Comparison of ENCODE assay signal across 9 mouse cellular contexts in the genomic region with DNA sequence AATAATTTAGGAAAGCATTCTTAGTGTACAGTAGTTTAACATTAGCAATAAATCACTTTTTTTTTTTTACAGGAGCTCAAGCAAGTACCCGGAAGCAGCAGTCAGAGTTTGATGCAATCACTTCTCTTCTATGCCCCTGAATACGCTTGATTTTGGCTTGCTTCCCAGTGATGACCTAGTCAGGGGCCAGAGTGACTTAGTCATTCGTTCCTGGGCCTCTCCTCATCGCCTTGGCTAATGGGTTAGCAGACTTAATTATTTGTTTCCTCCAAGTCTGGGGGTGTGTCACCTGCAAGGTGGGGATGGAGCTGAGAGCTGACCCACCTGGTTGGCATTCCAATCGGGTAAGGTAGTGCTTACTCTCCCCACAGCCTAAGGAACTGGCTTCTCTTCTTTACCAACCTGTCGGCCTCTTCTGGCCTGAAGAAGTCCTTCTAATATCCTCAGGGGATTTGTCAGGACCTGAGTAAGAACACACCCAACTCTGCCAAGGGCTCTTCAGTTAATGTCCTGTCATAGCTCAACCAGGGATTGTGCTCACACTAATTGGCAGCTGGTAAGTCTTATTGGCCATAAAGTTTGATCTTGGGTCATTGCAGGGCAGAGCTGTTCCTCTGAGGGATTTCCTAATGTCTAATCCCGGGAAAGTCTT. TPM values are rescaled to one million over a fixed set of nuclear protein-coding genes. Genes with fewer than 3 reads are reported as not detected.
DNase-seq lines count a peak whose midpoint lies in the region; ATAC-seq and TF ChIP-seq lines count a peak whose summit lies in the region.
"Had no signal": no experiment of that assay in that cellular context is flagged by ENCODE, and none has a peak within 500 bp of the region (broad histone marks: within the 10 kb centered on the region; RNA-seq: fewer than 3 reads in every experiment).

No protein-coding gene starts in this region.

- 57% methylated on average over 7 of the region's 7 CpGs for WGBS in hindbrain, postnatal 0 days
- 76% methylated on average over 7 of the region's 7 CpGs for WGBS in hindbrain, embryonic 10.5 days

- no peaks in the 10 kb centered on the region for H3K9me3 ChIP-seq in hindbrain, postnatal 0 days (ENCODE audit: low read length)
- no peaks in the 10 kb centered on the region for H3K9me3 ChIP-seq in hindbrain, embryonic 10.5 days
- H3K9me3 ChIP-seq: neural tube, embryonic 13.5 days had no signal

- no peaks in the 10 kb centered on the region for H3K4me1 ChIP-seq in hindbrain, postnatal 0 days (ENCODE audit: insufficient read depth, low read length)
- peaks cover 15% of the 10 kb centered on the region for H3K4me1 ChIP-seq in hindbrain, embryonic 10.5 days (replicated peaks)

- H3K9ac ChIP-seq in hindbrain, postnatal 0 days (replicated peaks; ENCODE audit: low read length), result no peak overlapping the region
- H3K9ac ChIP-seq: neural tube, embryonic 13.5 days had no signal

- no peak overlapping the region for H3K4me3 ChIP-seq in hindbrain, postnatal 0 days (ENCODE audit: low read length)
- H3K4me3 ChIP-seq in hindbrain, embryonic 10.5 days, result no peak overlapping the region
- H3K4me3 ChIP-seq: neural tube, embryonic 13.5 days had no signal

- no peak for TF ChIP-seq CTCF in hindbrain, postnatal 0 days (IDR thresholded peaks at IDR 0.05; ENCODE audit: low read depth)

- H3K4me2 ChIP-seq in hindbrain, postnatal 0 days (ENCODE audit: low read depth, low read length), result no peak overlapping the region
- H3K4me2 ChIP-seq: neural tube, embryonic 13.5 days had no signal

- no peaks in the 10 kb centered on the region for H3K36me3 ChIP-seq in hindbrain, postnatal 0 days (ENCODE audit: insufficient read depth, low read length)
- no peaks in the 10 kb centered on the region for H3K36me3 ChIP-seq in hindbrain, embryonic 10.5 days
- H3K36me3 ChIP-seq: neural tube, embryonic 13.5 days had no signal

- no peak for ATAC-seq in hindbrain, postnatal 0 days
- ATAC-seq in megakaryocyte progenitor cell, adult 5-6 weeks (replicated peaks; ENCODE audit: poor library complexity), result peak; percentile 58

- no peak overlapping the region for H3K27ac ChIP-seq in hindbrain, postnatal 0 days
- no peak overlapping the region for H3K27ac ChIP-seq in hindbrain, embryonic 10.5 days
- H3K27ac ChIP-seq: neural tube, embryonic 13.5 days had no signal

- peak; percentile 25 for DNase-seq in hindbrain, postnatal 0 days (ENCODE audit: low spot score)
- DNase-seq in hindbrain, embryonic 10.5 days (ENCODE audit: low spot score), result no peak
- DNase-seq in brain, adult 2 months (ENCODE audit: low read depth, low spot score), result peak; percentile 39
- peak; percentile 17 to 27 for DNase-seq in kidney, adult 8-10 months
- DNase-seq in thymus, postnatal 36 days, result no peak
- no peak for DNase-seq in layer of hippocampus, adult 8-10 months (ENCODE audit: low spot score in 2 of 2)
- no peak for DNase-seq in cerebellum, adult 9-10 months

- H3K27me3 ChIP-seq in hindbrain, postnatal 0 days (ENCODE audit: insufficient read depth, low read length), result no peaks in the 10 kb centered on the region
- no peaks in the 10 kb centered on the region for H3K27me3 ChIP-seq in hindbrain, embryonic 10.5 days (ENCODE audit: insufficient read depth, poor library complexity, severe bottlenecking)
- H3K27me3 ChIP-seq: neural tube, embryonic 13.5 days had no signal

RNA-seq across cellular contexts. Expression of a gene that starts 5.6 kb away (rescaled TPM):
- 10.1 and 23.6 TPM in 2 replicates for total RNA-seq in hindbrain, postnatal 0 days (2014; rRNA removed)
- 9.0 and 11.7 TPM in 2 replicates for polyA plus RNA-seq in hindbrain, postnatal 0 days (2015; fragmentation: Nextera tagmentation; extraction: Ambion mirVana)
- 12.8 and 19.2 TPM in 2 replicates for polyA plus RNA-seq in hindbrain, embryonic 10.5 days (2016; fragmentation: Nextera tagmentation; extraction: Ambion mirVana)
- 3.0 and 3.2 TPM in 2 replicates for total RNA-seq in megakaryocyte progenitor cell, adult 5-6 weeks (2015)
- total RNA-seq in megakaryocyte progenitor cell, adult 5-6 weeks (2017), result 4.9 and 12.7 TPM in 2 replicates
- total RNA-seq in layer of hippocampus, adult 8-10 months (2022), result 10 to 100 TPM; 38.1 to 40.1 (median 38.9) TPM

RNA-seq across cellular contexts. Expression of a gene that starts 40.5 kb away (rescaled TPM):
- 22.1 and 24.9 TPM in 2 replicates for total RNA-seq in hindbrain, postnatal 0 days (2014; rRNA removed)
- polyA plus RNA-seq in hindbrain, postnatal 0 days (2015; fragmentation: Nextera tagmentation; extraction: Ambion mirVana), result 59.3 and 61.8 TPM in 2 replicates
- polyA plus RNA-seq in hindbrain, embryonic 10.5 days (2016; fragmentation: Nextera tagmentation; extraction: Ambion mirVana), result 30.4 and 32.4 TPM in 2 replicates
- 26.3 and 28.4 TPM in 2 replicates for total RNA-seq in megakaryocyte progenitor cell, adult 5-6 weeks (2015)
- total RNA-seq in megakaryocyte progenitor cell, adult 5-6 weeks (2017), result 10.9 and 12.6 TPM in 2 replicates
- total RNA-seq in layer of hippocampus, adult 8-10 months (2022), result 10 to 100 TPM; 42.9 to 55.4 (median 51.6) TPM

Comparison
In these comparisons a context has a peak if more than half of its experiments do, and no peak if none do; other contexts are left out.
1. DNase-seq: peak in hindbrain, postnatal 0 days (single experiment), brain, adult 2 months (single experiment) and kidney, adult 8-10 months (2 of 2); none in hindbrain, embryonic 10.5 days (single experiment), thymus, postnatal 36 days (0 of 2), layer of hippocampus, adult 8-10 months (0 of 2) and cerebellum, adult 9-10 months (single experiment).